Mouse (Mus musculus): ENCODE results near the gene Pip4p1. TPM values are rescaled to one million over a fixed set of nuclear protein-coding genes. Genes with fewer than 3 reads are reported as not detected.

Pip4p1 gene
- total RNA-seq (2012; rRNA removed) (18.1 and 21.2 TPM in 2 replicates), total RNA-seq (2014; rRNA removed) (28.1 and 29.2 TPM in 2 replicates), polyA plus RNA-seq (2012; ENCODE audit: insufficient read length, low read depth) (31.1 and 35.5 TPM in 2 replicates)

DNA sequence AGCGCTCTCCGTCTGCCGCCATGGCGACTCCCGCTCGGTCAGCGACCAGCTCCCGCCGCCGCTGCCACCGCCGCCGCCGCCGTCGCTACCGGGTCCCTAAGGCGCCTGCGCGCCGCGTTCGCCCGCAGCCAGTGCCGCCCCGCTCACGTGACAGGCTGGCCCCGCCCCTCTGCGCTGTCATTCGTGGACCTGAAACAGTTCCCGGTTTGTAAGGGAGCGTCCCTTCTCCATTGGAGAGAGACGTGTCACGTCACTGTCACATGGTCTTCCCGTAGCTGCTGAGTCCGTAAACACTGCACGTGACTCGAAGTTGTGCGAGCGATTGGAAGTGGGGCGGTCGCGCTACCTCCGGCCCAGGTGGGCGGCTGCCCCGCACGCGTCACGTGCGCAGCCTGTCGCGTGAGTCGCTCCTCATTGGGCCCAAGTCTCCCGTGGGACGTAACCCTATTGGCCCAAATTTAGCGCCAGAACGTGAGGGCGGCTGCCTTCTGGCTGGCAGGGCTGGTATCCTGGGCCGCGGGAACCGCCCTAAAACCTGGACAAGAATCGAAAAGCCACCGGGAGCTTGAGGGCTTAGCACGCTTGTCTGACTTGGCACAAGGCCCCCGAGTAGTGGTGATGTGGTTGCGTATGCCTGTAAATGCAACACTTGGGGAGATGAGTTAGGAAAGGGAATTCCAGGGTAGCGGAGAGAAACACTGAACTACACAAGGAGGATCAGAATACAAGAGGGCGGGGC lies at the start of gene Pip4p1, which contains the start of gene Pnp:
Gene Pip4p1 (minus strand): TSS at position 103 of the 739 bp plus-strand sequence.
Gene Pnp (plus strand): TSS at position 329 of the 739 bp plus-strand sequence.
- Histone ChIP-seq H3K9me3 (replicated peaks; ENCODE audit: low read length) (no peaks in the 10 kb centered on the region), H3K27me3 (replicated peaks) (no peaks in the 10 kb centered on the region), H3K79me2 (replicated peaks; ENCODE audit: control insufficient read depth, extremely low read depth, insufficient read depth, poor library complexity, severe bottlenecking) (peaks cover 12% of the 10 kb centered on the region), H3K36me3 (replicated peaks in 1 of 2; ENCODE audit: control insufficient read depth in 1 of 2, insufficient read depth in 1 of 2, low read length in 1 of 2) (peaks cover 35 to 59% of the 10 kb centered on the region in 2 experiments), H3K4me2 (ENCODE audit: insufficient read depth, low read depth, poor library complexity, severe bottlenecking) (peak within 1 kb of the TSS; percentile 86), H3K9ac (ENCODE audit: insufficient read depth, low read depth) (peak within 1 kb of the TSS; percentile 90), H3K4me3 (replicated peaks in 1 of 3; ENCODE audit: low read depth in 2 of 3, low read length in 2 of 3, poor library complexity in 1 of 3) (peak within 1 kb of the TSS; percentile 86 to 94 (median 90)), H3K4me1 (ENCODE audit: control insufficient read depth in 1 of 2, insufficient read depth in 2 of 2) (peaks cover 0 to 49% of the 10 kb centered on the region in 2 experiments; a peak in 2 of 4 replicates), H3K27ac (ENCODE audit: insufficient read depth, low read depth) (peak within 1 kb of the TSS; percentile 90)
- in situ Hi-C loops (cut with MboI; ENCODE audit: low pct_ligation_motif_present, low pct_unique_long_range_greater_than_20kb, low sequenced_read_pairs) (loop anchor here (5.0 to 10.0 kb wide), 2 partner anchors 124 to 134 kb away; partner anchors contain the start of genes Ccnb1ip1 and Parp2), dilution Hi-C loops (cut with MboI; ENCODE audit: extremely low pct_ligation_motif_present, extremely low pct_unique_long_range_greater_than_20kb, low sequenced_read_pairs) (no loop called here)
- TF ChIP-seq ZNF384 (IDR thresholded peaks at IDR 0.05; ENCODE audit: low read depth, low read length) (no peak), TBP (conservative IDR thresholded peaks at IDR 0.05; ENCODE audit: low read depth, low read length) (0 out of 2 replicates have a peak, but pooled peaks have one; percentile 29), ZC3H11A (IDR thresholded peaks at IDR 0.05; ENCODE audit: low read depth, low read length) (no peak), GABPA (IDR thresholded peaks at IDR 0.05; ENCODE audit: insufficient replicate concordance, low read depth, low read length) (peak; percentile 31; the same call in 1 of the 2 replicates), RCOR1 (conservative IDR thresholded peaks at IDR 0.05; ENCODE audit: low read depth, low read length) (no peak; the same call in none of the 2 replicates), MAX (IDR thresholded peaks at IDR 0.05; ENCODE audit: low read length) (peak; percentile 100), JUN (IDR thresholded peaks at IDR 0.05; ENCODE audit: insufficient read depth, low read depth, low read length) (no peak), POLR2AphosphoS2 (IDR thresholded peaks at IDR 0.05; ENCODE audit: low read depth, low read length) (no peak; the same call in none of the 2 replicates), KAT2A (IDR thresholded peaks at IDR 0.05; ENCODE audit: insufficient replicate concordance, low read length) (0 out of 2 replicates have a peak, but pooled peaks have one; percentile 34), ETS1 (conservative IDR thresholded peaks at IDR 0.05; ENCODE audit: low read depth, low read length) (peak; percentile 95), IRF4 (IDR thresholded peaks at IDR 0.05; ENCODE audit: low read depth, low read length) (peak; percentile 78), MEF2A (IDR thresholded peaks at IDR 0.05; ENCODE audit: borderline replicate concordance, low read depth, low read length) (peak; percentile 84), TCF12 (IDR thresholded peaks at IDR 0.05; ENCODE audit: low read depth, low read length) (peak; percentile 84), RAD21 (IDR thresholded peaks at IDR 0.05; ENCODE audit: low read depth, low read length) (no peak), ZMIZ1 (IDR thresholded peaks at IDR 0.05; ENCODE audit: low read depth, low read length) (peak; percentile 84), NELFE (IDR thresholded peaks at IDR 0.05; ENCODE audit: low read depth, low read length) (peak; percentile 62), ZKSCAN1 (IDR thresholded peaks at IDR 0.05; ENCODE audit: borderline replicate concordance, low read depth, low read length) (no peak), SIN3A (IDR thresholded peaks at IDR 0.05; ENCODE audit: low read length) (peak; percentile 95), POLR2A (IDR thresholded peaks at IDR 0.05; ENCODE audit: low read depth, low read length) (peak; percentile 64; the same call in 1 of the 2 replicates), NRF1 (IDR thresholded peaks at IDR 0.05; ENCODE audit: low read depth, low read length) (peak; percentile 88), ELF1 (IDR thresholded peaks at IDR 0.05; ENCODE audit: low read depth, low read length) (peak; percentile 84), E2F4 (IDR thresholded peaks at IDR 0.05; ENCODE audit: insufficient replicate concordance, low read depth, low read length) (no peak; the same call in 1 of the 2 replicates), HCFC1 (IDR thresholded peaks at IDR 0.05; ENCODE audit: low read depth, low read length) (peak; percentile 68), CHD2 (IDR thresholded peaks at IDR 0.05; ENCODE audit: low read length) (peak; percentile 72), JUND (conservative IDR thresholded peaks at IDR 0.05; ENCODE audit: low read depth, low read length) (no peak), USF1 (IDR thresholded peaks at IDR 0.05; ENCODE audit: low read depth, low read length) (peak; percentile 96), BHLHE40 (IDR thresholded peaks at IDR 0.05; ENCODE audit: low read depth, low read length) (peak; percentile 100), UBTF (IDR thresholded peaks at IDR 0.05; ENCODE audit: low read depth, low read length) (no peak), MXI1 (IDR thresholded peaks at IDR 0.05; ENCODE audit: low read depth, low read length) (peak; percentile 96), USF2 (conservative IDR thresholded peaks at IDR 0.05; ENCODE audit: low read depth, low read length) (peak; percentile 98), MYC (IDR thresholded peaks at IDR 0.05; ENCODE audit: low read depth, low read length) (peak; percentile 92; the same call in 1 of the 2 replicates), SMC3 (IDR thresholded peaks at IDR 0.05; ENCODE audit: low read depth, low read length) (no peak)
- DNase-seq (ENCODE audit: extremely low read depth) = peak; percentile 99

Data from CH12.LX (cell line).